Mouse (Mus musculus) intestine, postnatal 0 days (tissue): ENCODE measurements around the gene Fignl2. TPM values are rescaled to one million over a fixed set of nuclear protein-coding genes. Genes with fewer than 3 reads are reported as not detected.
A peak's percentile ranks its signal among the peaks of the same experiment; 100 is the strongest.

ENCODE experiments used
- ATAC-seq: fragments of 200-750 bp; cut with Nextera tagmentation; 2 replicates; pipeline ENCODE4 v1.8.0; 2017; ENCODE audit warnings: mild to moderate bottlenecking, moderate TSS enrichment, moderate library complexity
- H3K27ac ChIP-seq: fragments of 300-500 bp; sonication (generic); 2 replicates; pipeline ENCODE4 v1.5.1; 2014; ENCODE audit warnings: mild to moderate bottlenecking, low read depth, low read length, moderate library complexity
- H3K27me3 ChIP-seq: fragments of 300-500 bp; sonication (generic); replicated peaks from 2 replicates; pipeline ENCODE4 v1.6.1; 2014; ENCODE audit warnings: low read length, mixed read lengths; ENCODE audit not compliant: control insufficient read depth, insufficient read depth
- H3K36me3 ChIP-seq: fragments of 300-500 bp; sonication (generic); 2 replicates; pipeline ENCODE4 v1.6.1; 2014; ENCODE audit warnings: mild to moderate bottlenecking, moderate library complexity; ENCODE audit not compliant: control insufficient read depth, insufficient read depth
- H3K4me1 ChIP-seq: fragments of 300-500 bp; sonication (generic); replicated peaks from 2 replicates; pipeline ENCODE4 v1.6.1; 2014; ENCODE audit warnings: antibody characterized with exemption, low read length, mixed read lengths; ENCODE audit not compliant: control insufficient read depth, insufficient read depth
- H3K4me2 ChIP-seq: fragments of 300-500 bp; sonication (generic); replicated peaks from 2 replicates; pipeline ENCODE4 v1.6.1; 2014; ENCODE audit warnings: low read depth, mild to moderate bottlenecking, moderate library complexity
- H3K4me3 ChIP-seq: fragments of 300-500 bp; sonication (generic); 2 replicates; pipeline ENCODE4 v1.5.1; 2014; ENCODE audit warnings: low read depth, low read length
- H3K9ac ChIP-seq: fragments of 300-500 bp; sonication (generic); 2 replicates; pipeline ENCODE4 v1.6.1; 2014; ENCODE audit warnings: mild to moderate bottlenecking, low read depth, low read length
- H3K9me3 ChIP-seq: fragments of 300-500 bp; sonication (generic); 2 replicates; pipeline ENCODE4 v1.6.1; 2016; ENCODE audit warnings: mixed run types; ENCODE audit not compliant: control insufficient read depth
- CTCF ChIP-seq: sonication (generic); IDR thresholded peaks from 2 replicates; pipeline ENCODE4 v1.5.1; 2016; ENCODE audit warnings: low read depth, mild to moderate bottlenecking, control low read depth, antibody characterized with exemption, moderate library complexity
- WGBS: fragments of 180-500 bp; shearing (Covaris S2); extraction: QIAGEN DNeasy Blood & Tissue Kit; methylation state at CpG from one replicate; pipeline ENCODE4 v1.1.7; 2014; 5-methylcytosine and 5-hydroxymethylcytosine counted together
- polyA plus RNA-seq: library from polyadenylated mRNA; unstranded; fragments of >200 nt; fragmentation: Nextera tagmentation; extraction: Ambion mirVana; gene quantifications from 2 replicates; pipeline ENCODE4 v1.2.1, GENCODE M21; 2015

Gene Fignl2
- polyA plus RNA-seq, 1 experiment from 2014 or later, result 0.16 TPM

- ATAC-seq, result no peak
- no peaks in the 10 kb centered on the region for H3K4me1 ChIP-seq
- WGBS, result 84% methylated on average over 8 of the region's 8 CpGs
These were observed 72.7 kb downstream of the Fignl2 start for GRCm38 (mm10) chr15:101005717-101006116.

DNA sequence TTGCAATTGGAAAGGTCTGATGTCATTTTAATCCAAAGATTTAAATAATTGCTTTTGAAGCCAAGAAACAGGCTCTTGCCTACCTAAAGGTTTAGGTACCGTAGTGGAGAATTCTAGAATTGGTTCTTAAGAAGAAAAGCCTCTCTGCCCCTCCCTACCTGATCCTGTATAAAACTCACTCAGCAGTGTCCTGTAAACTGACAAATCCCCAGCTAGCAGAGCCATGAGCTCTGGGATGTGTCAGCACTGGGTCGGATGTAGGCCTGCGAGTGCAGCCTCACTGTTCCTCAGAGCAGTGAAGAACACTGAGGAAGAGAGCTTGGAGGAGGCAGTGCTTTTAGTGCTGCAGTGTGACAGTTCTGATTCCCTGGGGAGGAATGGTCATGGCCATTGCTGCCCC lies 73.8 kb downstream of the Fignl2 start:
- WGBS, result 77% methylated on average over 3 of the region's 3 CpGs
- Histone ChIP-seq H3K4me2 (no peak overlapping the region), H3K27me3 (no peaks in the 10 kb centered on the region), H3K9me3 (no peaks in the 10 kb centered on the region), H3K4me3 (no peak overlapping the region), H3K36me3 (no peaks in the 10 kb centered on the region), H3K27ac (no peak overlapping the region), H3K9ac (no peak overlapping the region), H3K4me1 (no peaks in the 10 kb centered on the region)
- no peak for ATAC-seq
- TF ChIP-seq CTCF, result no peak

More at GRCm38 (mm10) chr15:101005717-101006116, 72.7 kb downstream of the Fignl2 start:
- no peak overlapping the region for H3K4me3 ChIP-seq
- H3K36me3 ChIP-seq, result no peaks in the 10 kb centered on the region
- no peaks in the 10 kb centered on the region for H3K9me3 ChIP-seq
- no peak overlapping the region for H3K4me2 ChIP-seq
- no peaks in the 10 kb centered on the region for H3K27me3 ChIP-seq
- H3K27ac ChIP-seq, result no peak overlapping the region
- no peak for TF ChIP-seq CTCF
- no peak overlapping the region for H3K9ac ChIP-seq

- 89% methylated on average over 3 of the region's 3 CpGs for WGBS
- no peak for ATAC-seq
These were observed 75.9 kb downstream of the Fignl2 start for GRCm38 (mm10) chr15:101002466-101002865.

GRCm38 (mm10) chr15:101001685-101002084 lies 76.7 kb downstream of the Fignl2 start:
- no peaks in the 10 kb centered on the region for H3K27me3 ChIP-seq
- no peaks in the 10 kb centered on the region for H3K9me3 ChIP-seq
- ATAC-seq, result peak; percentile 10; the same call in 1 of the 2 replicates
- H3K4me2 ChIP-seq, result no peak overlapping the region
- H3K4me3 ChIP-seq, result no peak overlapping the region
- H3K36me3 ChIP-seq, result no peaks in the 10 kb centered on the region
- H3K9ac ChIP-seq, result no peak overlapping the region
- H3K27ac ChIP-seq, result no peak overlapping the region
- no peaks in the 10 kb centered on the region for H3K4me1 ChIP-seq
- 0 out of 2 replicates have a peak, but pooled peaks have one; percentile 7 for TF ChIP-seq CTCF
- 48% methylated on average over 1 of the region's 1 CpGs for WGBS

More at GRCm38 (mm10) chr15:101002466-101002865, 75.9 kb downstream of the Fignl2 start:
- Histone ChIP-seq H3K9me3 (no peaks in the 10 kb centered on the region), H3K36me3 (no peaks in the 10 kb centered on the region), H3K9ac (no peak overlapping the region), H3K4me1 (no peaks in the 10 kb centered on the region), H3K27me3 (no peaks in the 10 kb centered on the region), H3K27ac (no peak overlapping the region), H3K4me2 (no peak overlapping the region), H3K4me3 (no peak overlapping the region)
- TF ChIP-seq CTCF, result no peak

Other genes with a start within 250 kb of the Fignl2 start
- gene Scn8a, start 208.7 kb downstream of the Fignl2 start, polyA plus RNA-seq, result 0.55 and 0.59 TPM in 2 replicates
- not detected in 2 replicates for gene Gm47841, start 31.2 kb downstream of the Fignl2 start, polyA plus RNA-seq
- not detected in 2 replicates for gene Ankrd33, start 37.2 kb upstream of the Fignl2 start, polyA plus RNA-seq
- gene Acvrl1, start 50.0 kb upstream of the Fignl2 start, polyA plus RNA-seq, result 13.8 and 14.6 TPM in 2 replicates
- 6.0 and 6.8 TPM in 2 replicates for gene Acvr1b, start 95.5 kb upstream of the Fignl2 start, polyA plus RNA-seq
- 1.7 and 2.0 TPM in 2 replicates for gene Grasp, start 145.6 kb upstream of the Fignl2 start, polyA plus RNA-seq
- gene Nr4a1, start 175.7 kb upstream of the Fignl2 start, polyA plus RNA-seq, result 5.9 and 10.0 TPM in 2 replicates
- gene Atg101, start 205.7 kb upstream of the Fignl2 start, polyA plus RNA-seq, result 46.5 and 50.9 TPM in 2 replicates
- 0.48 and 0.77 TPM in 2 replicates for gene 6030408B16Rik, start 214.6 kb upstream of the Fignl2 start, polyA plus RNA-seq